Mouse (Mus musculus): ENCODE results near the gene Zfp493. TPM values are rescaled to one million over a fixed set of nuclear protein-coding genes. Genes with fewer than 3 reads are reported as not detected.
"Not testable (repeated sequence)": the region's sequence is repeated elsewhere in the genome, so short reads cannot be mapped to it uniquely, and the experiment has no call there.

The Zfp493 gene
- polyA plus RNA-seq, 1 experiment = 2.8 TPM

DNA sequence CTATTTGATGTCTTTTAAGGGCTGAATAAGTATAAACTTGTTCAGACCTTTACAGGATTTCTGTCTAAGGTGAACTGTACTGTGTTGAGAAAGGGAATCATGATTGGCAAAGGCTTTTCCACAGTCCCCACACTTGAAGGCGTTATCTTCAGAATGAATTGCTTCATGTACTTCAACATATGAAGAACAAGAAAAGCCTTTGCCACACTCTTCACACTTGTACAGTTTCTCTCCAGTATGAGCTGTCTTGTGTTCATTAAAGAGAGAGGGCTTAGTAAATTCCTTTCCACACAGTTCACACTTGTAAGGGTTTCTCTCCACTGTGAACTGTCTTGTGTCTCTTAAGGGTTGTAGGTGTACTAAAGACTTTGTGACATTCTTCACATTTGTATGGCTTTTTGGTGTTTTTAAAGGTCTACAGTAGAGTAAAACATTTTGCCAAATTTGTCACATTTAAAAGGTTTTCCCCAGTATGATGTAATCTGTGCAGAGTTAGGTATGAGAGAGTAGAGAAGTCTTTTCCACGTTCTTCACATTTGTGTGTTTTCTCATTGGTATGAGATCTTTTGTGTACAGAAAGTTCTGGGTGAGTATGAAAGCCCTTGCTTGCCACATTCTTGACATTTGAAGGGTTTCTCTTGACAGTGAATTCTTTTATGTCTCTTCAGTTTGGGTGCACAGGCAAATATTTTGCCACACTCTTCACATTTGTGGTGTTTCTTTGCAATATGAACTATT lies 16.3 kb upstream of the Zfp493 start:
- TF ChIP-seq CTCF (IDR thresholded peaks at IDR 0.05; ENCODE audit: borderline replicate concordance, insufficient read depth, low read depth, low read length) (no peak), POLR2A (IDR thresholded peaks at IDR 0.05; ENCODE audit: borderline replicate concordance, insufficient read depth, low read length) (no peak)
- no peak for DNase-seq
- H3K27me3 ChIP-seq (ENCODE audit: control insufficient read depth, insufficient read depth, low read length) = no peaks in the 10 kb centered on the region
- H3K4me1 ChIP-seq (ENCODE audit: control insufficient read depth, insufficient read depth, low read length) = no peaks in the 10 kb centered on the region
- H3K27ac ChIP-seq (ENCODE audit: insufficient read depth, low read length) = no peak overlapping the region
- 76% methylated on average over 2 of the region's 2 CpGs for WGBS
- no peak overlapping the region for H3K4me3 ChIP-seq (replicated peaks; ENCODE audit: insufficient read depth, low read depth, low read length)

DNA sequence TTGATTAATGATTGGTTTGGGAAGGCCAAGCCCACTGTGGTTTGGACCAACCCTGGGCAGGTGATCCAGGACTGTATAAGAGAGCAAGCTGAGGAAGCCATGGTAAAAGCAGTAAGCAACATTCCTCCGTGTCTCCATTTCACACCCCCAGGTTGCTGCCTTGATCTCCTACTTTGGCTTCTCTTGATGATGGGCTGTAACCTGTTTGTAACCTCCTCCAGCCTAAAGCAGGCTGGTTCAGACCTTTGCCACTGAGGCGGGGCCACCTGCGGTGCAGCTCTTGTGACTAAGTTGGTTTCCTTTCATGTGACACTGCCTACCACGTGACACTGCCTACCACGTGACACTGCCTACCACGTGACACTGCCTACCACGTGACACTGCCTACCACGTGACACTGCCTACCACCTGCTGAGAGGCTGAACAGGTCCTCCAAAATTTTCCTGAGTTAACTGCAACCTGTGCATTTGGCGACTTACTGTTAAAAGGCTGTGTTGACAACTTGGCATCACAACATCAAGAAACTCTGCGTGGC lies 12.5 kb downstream of the Zfp493 start:
- WGBS = 91% methylated on average over 10 of the region's 10 CpGs
- no peaks in the 10 kb centered on the region for H3K27me3 ChIP-seq (ENCODE audit: control insufficient read depth, insufficient read depth, low read length)
- H3K4me3 ChIP-seq (replicated peaks; ENCODE audit: insufficient read depth, low read depth, low read length) = no peak overlapping the region
- H3K4me1 ChIP-seq (ENCODE audit: control insufficient read depth, insufficient read depth, low read length) = no peaks in the 10 kb centered on the region
- no peak for TF ChIP-seq POLR2A (IDR thresholded peaks at IDR 0.05; ENCODE audit: borderline replicate concordance, insufficient read depth, low read length)
- DNase-seq = no peak
- no peak overlapping the region for H3K27ac ChIP-seq (ENCODE audit: insufficient read depth, low read length)

DNA sequence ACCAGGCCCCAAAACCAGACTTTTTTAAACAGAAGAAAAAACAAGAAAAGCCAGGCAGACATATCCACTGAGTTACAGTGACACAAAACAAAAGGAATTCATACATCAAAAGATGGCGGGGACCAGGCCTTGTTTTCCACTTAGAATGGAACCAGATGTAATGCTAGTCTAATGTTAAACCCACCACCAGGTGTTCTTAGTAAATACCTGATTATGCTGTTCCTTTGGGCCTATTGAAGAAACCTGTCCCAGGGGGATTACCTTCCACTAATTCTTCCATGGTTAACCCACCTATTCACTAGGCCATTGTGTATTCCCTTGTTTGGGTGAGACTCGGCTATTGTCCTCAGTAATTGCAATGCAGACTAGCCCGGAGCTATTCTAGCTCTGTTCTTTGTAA lies 19.1 kb downstream of the Zfp493 start:
- 76% methylated on average over 3 of the region's 3 CpGs for WGBS
- Histone ChIP-seq H3K27me3 (ENCODE audit: control insufficient read depth, insufficient read depth, low read length) (no peaks in the 10 kb centered on the region), H3K27ac (ENCODE audit: insufficient read depth, low read length) (no peak overlapping the region), H3K4me1 (ENCODE audit: control insufficient read depth, insufficient read depth, low read length) (no peaks in the 10 kb centered on the region), H3K4me3 (replicated peaks; ENCODE audit: insufficient read depth, low read depth, low read length) (no peak overlapping the region)
- DNase-seq = no peak
- TF ChIP-seq CTCF (IDR thresholded peaks at IDR 0.05; ENCODE audit: borderline replicate concordance, insufficient read depth, low read depth, low read length) (no peak), POLR2A (IDR thresholded peaks at IDR 0.05; ENCODE audit: borderline replicate concordance, insufficient read depth, low read length) (no peak)

- H3K4me1 ChIP-seq (ENCODE audit: control insufficient read depth, insufficient read depth, low read length); DNase-seq; H3K27ac ChIP-seq (ENCODE audit: insufficient read depth, low read length); H3K4me3 ChIP-seq (replicated peaks; ENCODE audit: insufficient read depth, low read depth, low read length); H3K27me3 ChIP-seq (ENCODE audit: control insufficient read depth, insufficient read depth, low read length): not testable (repeated sequence)
- 79% methylated on average over 3 of the region's 3 CpGs for WGBS
These were observed 19.7 kb downstream of the Zfp493 start for GRCm38 (mm10) chr13:67799151-67799550.

DNA sequence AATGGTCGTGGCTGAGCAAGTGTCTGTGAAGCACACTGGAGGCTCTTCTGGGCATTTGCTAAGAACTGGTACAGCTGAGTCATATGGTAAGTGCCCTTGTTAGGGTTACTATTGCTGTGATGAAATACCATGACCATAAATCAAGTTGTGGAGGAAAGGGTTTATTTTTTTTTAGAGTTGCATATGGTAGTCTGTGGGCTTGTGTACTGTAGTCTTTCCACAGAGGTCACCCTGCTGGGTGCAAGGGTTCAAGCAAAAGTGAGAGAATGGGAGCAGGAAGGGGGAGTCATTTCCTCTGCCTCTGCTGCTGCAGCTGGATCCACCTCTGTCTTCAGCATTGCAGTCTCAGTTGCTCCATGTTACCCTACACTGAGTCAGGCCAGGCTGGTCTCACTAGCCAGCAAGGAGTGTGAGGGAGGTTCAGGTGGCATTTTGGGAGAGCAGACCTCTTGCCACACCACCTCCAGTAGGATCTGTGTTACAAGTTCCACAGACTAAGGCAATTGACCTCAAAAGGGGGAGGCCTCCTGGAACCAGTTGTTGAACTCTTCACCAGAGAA lies 32.2 kb downstream of the Zfp493 start:
- Histone ChIP-seq H3K27me3 (ENCODE audit: control insufficient read depth, insufficient read depth, low read length) (no peaks in the 10 kb centered on the region), H3K4me3 (replicated peaks; ENCODE audit: insufficient read depth, low read depth, low read length) (no peak overlapping the region), H3K4me1 (ENCODE audit: control insufficient read depth, insufficient read depth, low read length) (no peaks in the 10 kb centered on the region; the same call in 1 of the 2 replicates), H3K27ac (ENCODE audit: insufficient read depth, low read length) (no peak overlapping the region)
- no peak for DNase-seq
- WGBS = 63% methylated on average over 1 of the region's 1 CpGs
- TF ChIP-seq POLR2A (IDR thresholded peaks at IDR 0.05; ENCODE audit: borderline replicate concordance, insufficient read depth, low read length) (no peak), CTCF (IDR thresholded peaks at IDR 0.05; ENCODE audit: borderline replicate concordance, insufficient read depth, low read depth, low read length) (no peak)

GRCm38 (mm10) chr13:67812961-67813709 lies 33.6 kb downstream of the Zfp493 start:
- H3K4me1 ChIP-seq (ENCODE audit: control insufficient read depth, insufficient read depth, low read length) = no peaks in the 10 kb centered on the region; the same call in 1 of the 2 replicates
- 80% methylated on average over 8 of the region's 8 CpGs for WGBS
- H3K27me3 ChIP-seq (ENCODE audit: control insufficient read depth, insufficient read depth, low read length) = no peaks in the 10 kb centered on the region
- DNase-seq = peak in 1 of 2 experiments; percentile 7
- TF ChIP-seq CTCF (IDR thresholded peaks at IDR 0.05; ENCODE audit: borderline replicate concordance, insufficient read depth, low read depth, low read length) (no peak), POLR2A (IDR thresholded peaks at IDR 0.05; ENCODE audit: borderline replicate concordance, insufficient read depth, low read length) (no peak)
- H3K27ac ChIP-seq (ENCODE audit: insufficient read depth, low read length) = no peak overlapping the region
- no peak overlapping the region for H3K4me3 ChIP-seq (replicated peaks; ENCODE audit: insufficient read depth, low read depth, low read length)

GRCm38 (mm10) chr13:67813710-67814660 lies 34.5 kb downstream of the Zfp493 start, which contains the start of gene Zfp273:
Gene Zfp273 (plus strand): TSS chr13:67813740.
- no peaks in the 10 kb centered on the region; the same call in 1 of the 2 replicates for H3K4me1 ChIP-seq (ENCODE audit: control insufficient read depth, insufficient read depth, low read length)
- DNase-seq = peak; percentile 88
- H3K4me3 ChIP-seq (replicated peaks; ENCODE audit: insufficient read depth, low read depth, low read length) = peak within 1 kb of the TSS; percentile 96
- 2% methylated on average over 31 of the region's 31 CpGs for WGBS
- TF ChIP-seq CTCF (IDR thresholded peaks at IDR 0.05; ENCODE audit: borderline replicate concordance, insufficient read depth, low read depth, low read length) = no peak
- peak; percentile 32; the same call in 1 of the 2 replicates for TF ChIP-seq POLR2A (IDR thresholded peaks at IDR 0.05; ENCODE audit: borderline replicate concordance, insufficient read depth, low read length)
- peak within 1 kb of the TSS; percentile 85 for H3K27ac ChIP-seq (ENCODE audit: insufficient read depth, low read length)
- no peaks in the 10 kb centered on the region for H3K27me3 ChIP-seq (ENCODE audit: control insufficient read depth, insufficient read depth, low read length)
